Mouse (Mus musculus): Measurements from ENCODE around the gene Prune2. TPM values are rescaled to one million over a fixed set of nuclear protein-coding genes. Genes with fewer than 3 reads are reported as not detected.

The Prune2 gene
- polyA plus RNA-seq, 1 experiment: 3.3 TPM

DNA sequence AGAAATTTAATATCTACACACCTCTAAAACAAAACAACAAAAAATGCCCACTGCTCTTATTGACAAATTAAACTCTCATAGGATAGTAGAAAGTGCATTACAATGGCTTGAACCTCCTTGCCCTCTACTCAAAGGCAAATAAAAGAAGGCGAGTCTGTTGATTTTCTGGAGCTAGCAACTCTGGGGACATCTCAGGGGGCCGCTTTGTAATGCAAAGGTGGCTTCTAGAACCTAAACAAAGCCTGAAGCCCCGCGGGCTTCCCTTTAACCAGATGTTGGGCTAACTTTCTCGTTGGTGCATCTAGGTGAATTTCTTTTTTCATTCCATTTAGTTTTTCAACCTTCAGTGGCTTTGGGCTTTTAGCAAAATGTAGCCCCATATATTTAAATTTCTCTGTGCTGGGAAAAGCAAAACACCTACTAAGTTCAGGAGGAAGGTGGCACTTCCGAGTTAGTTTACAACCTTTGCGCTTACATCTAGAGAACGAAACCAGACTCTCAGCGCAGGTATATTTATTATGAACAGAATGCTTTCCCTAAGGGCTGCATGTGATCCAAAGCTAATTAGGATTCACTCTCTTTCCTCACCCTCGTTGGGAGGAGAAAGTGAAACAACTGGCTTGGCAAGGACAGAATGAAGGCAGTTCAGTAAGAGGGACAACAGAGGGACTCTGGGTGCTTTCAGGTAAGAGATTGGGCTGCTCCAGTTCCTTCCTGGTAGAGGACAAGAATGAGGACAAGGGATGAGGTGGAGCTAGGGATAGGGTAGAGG is 182.4 kb downstream of the Prune2 start:
- TF ChIP-seq CTCF (IDR thresholded peaks at IDR 0.05; ENCODE audit: control insufficient read depth, insufficient read depth, low read length): no peak
- 63% methylated on average over 10 of the region's 10 CpGs for WGBS
- Histone ChIP-seq H3K27ac (ENCODE audit: control insufficient read depth, insufficient read depth, low read depth, low read length, poor library complexity) (no peak overlapping the region), H3K4me3 (replicated peaks; ENCODE audit: control insufficient read depth, low read depth, low read length) (no peak overlapping the region), H3K4me1 (ENCODE audit: control insufficient read depth, insufficient read depth, low read length) (no peaks in the 10 kb centered on the region)

GRCm38 (mm10) chr19:17140016-17140914 is 184.3 kb downstream of the Prune2 start:
- Histone ChIP-seq H3K4me1 (ENCODE audit: control insufficient read depth, insufficient read depth, low read length) (no peaks in the 10 kb centered on the region; the same call in 1 of the 2 replicates), H3K4me3 (replicated peaks; ENCODE audit: control insufficient read depth, low read depth, low read length) (no peak overlapping the region), H3K27ac (ENCODE audit: control insufficient read depth, insufficient read depth, low read depth, low read length, poor library complexity) (no peak overlapping the region)
- TF ChIP-seq POLR2A (IDR thresholded peaks at IDR 0.05; ENCODE audit: borderline replicate concordance, control insufficient read depth, low read depth, low read length) (no peak), CTCF (IDR thresholded peaks at IDR 0.05; ENCODE audit: control insufficient read depth, insufficient read depth, low read length) (no peak)
- WGBS: 79% methylated on average over 12 of the region's 12 CpGs

- Histone ChIP-seq H3K27ac (ENCODE audit: control insufficient read depth, insufficient read depth, low read depth, low read length, poor library complexity) (no peak overlapping the region), H3K4me3 (replicated peaks; ENCODE audit: control insufficient read depth, low read depth, low read length) (no peak overlapping the region), H3K4me1 (ENCODE audit: control insufficient read depth, insufficient read depth, low read length) (no peaks in the 10 kb centered on the region; the same call in 1 of the 2 replicates)
- TF ChIP-seq POLR2A (IDR thresholded peaks at IDR 0.05; ENCODE audit: borderline replicate concordance, control insufficient read depth, low read depth, low read length): no peak
- no peak for TF ChIP-seq CTCF (IDR thresholded peaks at IDR 0.05; ENCODE audit: control insufficient read depth, insufficient read depth, low read length)
- WGBS: 82% methylated on average over 2 of the region's 2 CpGs
Measured at GRCm38 (mm10) chr19:17143245-17143644, 187.3 kb downstream of the Prune2 start.

DNA sequence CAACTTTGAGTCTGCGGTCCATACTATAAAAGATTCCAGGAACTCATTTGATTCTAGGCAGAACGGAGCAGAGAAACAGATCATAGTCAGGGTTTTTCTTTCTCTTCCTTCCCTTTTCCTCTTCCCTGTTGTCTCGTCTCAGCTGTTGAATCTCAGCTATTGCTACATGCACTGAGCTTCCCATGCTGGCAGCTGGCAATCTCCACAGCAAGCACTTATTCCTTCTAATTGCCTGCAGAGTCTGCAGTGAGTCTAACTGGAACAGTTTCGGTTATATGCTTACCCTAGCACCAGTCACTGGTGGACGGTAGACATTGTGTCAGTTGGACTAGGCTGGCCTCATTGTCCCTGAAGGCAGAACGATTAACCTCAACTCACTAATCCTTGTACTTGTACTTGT is 188.3 kb downstream of the Prune2 start:
- H3K27ac ChIP-seq (ENCODE audit: control insufficient read depth, insufficient read depth, low read depth, low read length, poor library complexity): no peak overlapping the region
- 66% methylated on average over 6 of the region's 6 CpGs for WGBS
- no peaks in the 10 kb centered on the region; the same call in 1 of the 2 replicates for H3K4me1 ChIP-seq (ENCODE audit: control insufficient read depth, insufficient read depth, low read length)
- TF ChIP-seq CTCF (IDR thresholded peaks at IDR 0.05; ENCODE audit: control insufficient read depth, insufficient read depth, low read length): no peak
- H3K4me3 ChIP-seq (replicated peaks; ENCODE audit: control insufficient read depth, low read depth, low read length): no peak overlapping the region

DNA sequence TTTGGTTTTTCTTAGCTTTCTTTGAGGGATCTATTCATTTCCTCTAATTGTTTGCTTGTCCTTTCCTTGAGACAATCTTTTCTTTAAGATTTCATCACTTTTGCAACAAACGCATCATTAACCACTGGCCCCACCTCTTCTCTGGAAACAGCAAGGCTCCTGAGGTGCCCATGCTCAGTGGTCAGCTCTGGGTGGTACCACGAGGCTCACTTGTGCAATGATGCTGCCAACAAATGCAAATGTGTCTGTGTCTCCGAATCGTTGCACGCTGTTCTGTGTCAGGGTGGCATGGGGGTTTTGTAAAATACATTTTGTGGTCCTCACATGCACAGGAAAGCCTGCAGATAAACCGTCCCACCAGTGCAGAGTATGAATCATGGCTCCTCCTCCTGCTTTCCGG is 194.1 kb downstream of the Prune2 start:
- no peak overlapping the region for H3K27ac ChIP-seq (ENCODE audit: control insufficient read depth, insufficient read depth, low read depth, low read length, poor library complexity)
- TF ChIP-seq CTCF (IDR thresholded peaks at IDR 0.05; ENCODE audit: control insufficient read depth, insufficient read depth, low read length): no peak
- no peak for TF ChIP-seq POLR2A (IDR thresholded peaks at IDR 0.05; ENCODE audit: borderline replicate concordance, control insufficient read depth, low read depth, low read length)
- H3K4me3 ChIP-seq (replicated peaks; ENCODE audit: control insufficient read depth, low read depth, low read length): no peak overlapping the region
- 50% methylated on average over 7 of the region's 7 CpGs for WGBS
- no peaks in the 10 kb centered on the region for H3K4me1 ChIP-seq (ENCODE audit: control insufficient read depth, insufficient read depth, low read length)

GRCm38 (mm10) chr19:17151781-17152180 is 195.9 kb downstream of the Prune2 start:
- TF ChIP-seq POLR2A (IDR thresholded peaks at IDR 0.05; ENCODE audit: borderline replicate concordance, control insufficient read depth, low read depth, low read length): no peak
- no peak for TF ChIP-seq CTCF (IDR thresholded peaks at IDR 0.05; ENCODE audit: control insufficient read depth, insufficient read depth, low read length)
- Histone ChIP-seq H3K4me1 (ENCODE audit: control insufficient read depth, insufficient read depth, low read length) (no peaks in the 10 kb centered on the region), H3K27ac (ENCODE audit: control insufficient read depth, insufficient read depth, low read depth, low read length, poor library complexity) (no peak overlapping the region), H3K4me3 (replicated peaks; ENCODE audit: control insufficient read depth, low read depth, low read length) (no peak overlapping the region)
- WGBS: 80% methylated on average over 6 of the region's 6 CpGs

GRCm38 (mm10) chr19:17152461-17152860 is 196.5 kb downstream of the Prune2 start:
- Histone ChIP-seq H3K4me3 (replicated peaks; ENCODE audit: control insufficient read depth, low read depth, low read length) (no peak overlapping the region), H3K4me1 (ENCODE audit: control insufficient read depth, insufficient read depth, low read length) (no peaks in the 10 kb centered on the region), H3K27ac (ENCODE audit: control insufficient read depth, insufficient read depth, low read depth, low read length, poor library complexity) (no peak overlapping the region)
- WGBS: 72% methylated on average over 7 of the region's 7 CpGs
- TF ChIP-seq POLR2A (IDR thresholded peaks at IDR 0.05; ENCODE audit: borderline replicate concordance, control insufficient read depth, low read depth, low read length) (no peak), CTCF (IDR thresholded peaks at IDR 0.05; ENCODE audit: control insufficient read depth, insufficient read depth, low read length) (no peak)

DNA sequence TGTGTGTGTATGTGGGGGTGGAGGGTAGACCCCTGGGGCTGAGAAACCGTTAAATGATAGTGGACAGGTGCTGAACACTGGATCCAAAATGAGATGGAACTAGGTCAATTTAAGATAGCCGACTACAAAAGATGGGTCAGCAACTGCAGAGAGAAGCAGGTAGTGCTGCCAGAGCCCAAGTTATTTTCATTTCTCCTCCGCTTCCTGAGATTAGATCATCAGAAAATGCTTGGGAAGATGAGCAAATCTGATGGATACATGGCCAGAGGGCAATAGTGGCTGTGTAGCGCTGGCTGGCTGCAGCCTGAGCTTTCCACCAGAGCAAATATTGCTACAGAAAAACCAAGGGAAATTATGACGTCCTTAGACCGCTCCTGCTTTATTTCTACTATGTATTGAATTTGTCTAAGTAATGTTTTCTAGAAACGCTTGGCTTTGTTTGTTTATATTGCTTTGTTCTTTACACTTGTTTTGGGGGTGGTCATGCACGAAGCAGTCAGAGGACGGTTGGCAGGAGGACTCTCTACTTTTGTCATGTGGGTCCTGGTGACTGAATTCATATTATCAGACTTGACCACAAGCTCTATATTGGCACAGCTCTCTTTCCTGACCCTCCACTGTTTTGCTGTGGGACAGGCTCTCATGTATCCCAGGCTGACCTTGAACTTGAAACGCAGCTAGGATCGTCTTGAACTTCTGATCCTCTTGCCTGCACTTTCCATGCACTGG is 198.2 kb downstream of the Prune2 start:
- no peak overlapping the region for H3K4me3 ChIP-seq (replicated peaks; ENCODE audit: control insufficient read depth, low read depth, low read length)
- 81% methylated on average over 11 of the region's 11 CpGs for whole genome bisulfite sequencing
- TF ChIP-seq POLR2A (IDR thresholded peaks at IDR 0.05; ENCODE audit: borderline replicate concordance, control insufficient read depth, low read depth, low read length) (no peak), CTCF (IDR thresholded peaks at IDR 0.05; ENCODE audit: control insufficient read depth, insufficient read depth, low read length) (no peak)
- H3K4me1 ChIP-seq (ENCODE audit: control insufficient read depth, insufficient read depth, low read length): no peaks in the 10 kb centered on the region
- H3K27ac ChIP-seq (ENCODE audit: control insufficient read depth, insufficient read depth, low read depth, low read length, poor library complexity): no peak overlapping the region

Measured in bone marrow, adult 2 months (tissue).